Mouse (Mus musculus): ENCODE results near the gene H2afj. TPM values are rescaled to one million over a fixed set of nuclear protein-coding genes. Genes with fewer than 3 reads are reported as not detected.

Gene H2afj
- polyA plus RNA-seq, 1 experiment: 309 TPM

DNA sequence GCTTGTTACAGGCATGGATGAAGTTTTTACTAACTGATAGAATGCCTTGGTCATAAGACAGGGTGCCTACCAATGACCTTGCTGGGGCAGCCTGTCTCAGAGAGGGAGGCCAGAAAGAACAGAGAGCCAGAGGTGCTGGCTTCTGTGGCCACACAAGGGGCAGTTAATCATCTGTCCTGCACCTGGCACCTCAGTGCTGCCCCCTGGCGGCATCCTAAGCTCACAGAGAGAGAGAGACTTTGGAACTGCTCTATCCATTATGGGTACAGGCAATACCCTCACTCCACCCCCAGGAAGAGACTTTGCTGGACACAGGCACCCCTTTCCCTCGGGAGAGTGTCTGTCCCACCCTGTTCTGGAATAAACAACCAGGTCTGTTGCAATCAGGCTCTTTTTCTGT lies 39.7 kb downstream of the H2afj start:
- WGBS: 39% methylated on average over 2 of the region's 2 CpGs
- DNase-seq: peak; percentile 63

DNA sequence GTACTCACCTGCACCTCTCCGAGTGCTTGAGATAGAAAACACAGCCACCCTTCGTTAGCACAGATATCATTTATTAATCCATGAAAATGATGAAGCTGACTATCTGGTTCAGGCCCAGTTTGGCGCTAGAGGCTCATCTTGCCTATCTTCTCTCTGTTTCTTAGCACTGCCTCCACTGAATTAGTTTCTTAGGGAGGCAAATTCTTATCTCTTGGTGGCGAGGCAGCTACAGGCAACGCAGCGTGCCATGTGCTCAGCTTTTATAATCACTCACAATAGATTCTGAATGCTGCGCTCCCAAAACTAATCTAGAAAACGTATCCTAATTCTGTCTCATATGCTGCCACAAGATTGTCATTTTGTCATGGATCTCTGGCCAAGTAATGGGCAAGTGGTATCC lies 40.4 kb downstream of the H2afj start:
- no peaks in the 10 kb centered on the region for H3K36me3 ChIP-seq (ENCODE audit: control insufficient read depth, insufficient read depth, low read length)
- H3K27ac ChIP-seq (ENCODE audit: control insufficient read depth, insufficient read depth, low read length): no peak overlapping the region
- TF ChIP-seq POLR2A (IDR thresholded peaks at IDR 0.05; ENCODE audit: control insufficient read depth, extremely low read depth, insufficient read depth, low read length, poor library complexity) (no peak), CTCF (IDR thresholded peaks at IDR 0.05; ENCODE audit: borderline replicate concordance, control insufficient read depth, extremely low read depth, insufficient read depth, low read length, poor library complexity) (no peak)
- WGBS: 96% methylated on average over 8 of the region's 8 CpGs
- DNase-seq: no peak
- H3K4me3 ChIP-seq (ENCODE audit: control insufficient read depth, insufficient read depth, low read length): no peak overlapping the region
- peaks cover 24% of the 10 kb centered on the region for H3K4me1 ChIP-seq (replicated peaks; ENCODE audit: control insufficient read depth, insufficient read depth, low read length)
- no peaks in the 10 kb centered on the region for H3K27me3 ChIP-seq (ENCODE audit: control insufficient read depth, insufficient read depth, low read length)

More for the DNA sequence above, 39.7 kb downstream of the H2afj start:
- no peaks in the 10 kb centered on the region for H3K36me3 ChIP-seq (ENCODE audit: control insufficient read depth, insufficient read depth, low read length)
- no peak overlapping the region for H3K4me3 ChIP-seq (ENCODE audit: control insufficient read depth, insufficient read depth, low read length)
- no peak overlapping the region for H3K27ac ChIP-seq (ENCODE audit: control insufficient read depth, insufficient read depth, low read length)
- peaks cover 22% of the 10 kb centered on the region for H3K4me1 ChIP-seq (replicated peaks; ENCODE audit: control insufficient read depth, insufficient read depth, low read length)
- no peaks in the 10 kb centered on the region for H3K27me3 ChIP-seq (ENCODE audit: control insufficient read depth, insufficient read depth, low read length)
- TF ChIP-seq CTCF (IDR thresholded peaks at IDR 0.05; ENCODE audit: borderline replicate concordance, control insufficient read depth, extremely low read depth, insufficient read depth, low read length, poor library complexity): peak; percentile 84; the same call in 1 of the 2 replicates
- TF ChIP-seq POLR2A (IDR thresholded peaks at IDR 0.05; ENCODE audit: control insufficient read depth, extremely low read depth, insufficient read depth, low read length, poor library complexity): no peak

DNA sequence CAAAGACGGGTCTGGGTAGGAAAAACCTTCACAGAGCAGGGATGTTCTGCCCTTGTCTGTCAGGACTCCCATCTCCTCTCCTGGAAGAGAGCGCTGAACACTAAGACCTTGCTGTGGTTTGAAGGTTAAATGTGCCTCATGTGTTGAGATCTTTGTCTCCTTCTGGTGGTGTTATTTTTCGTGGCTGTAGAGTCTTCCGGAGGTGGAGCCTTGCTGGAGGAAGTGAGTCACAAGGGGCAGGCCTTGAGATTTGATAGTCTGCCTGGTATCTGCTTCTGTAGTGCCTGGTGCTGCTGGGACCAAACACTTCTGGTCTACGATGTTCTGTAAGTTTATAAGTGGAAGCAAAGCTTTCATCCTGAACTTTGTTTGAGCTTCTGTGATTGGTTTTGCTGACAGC lies 40.9 kb downstream of the H2afj start:
- WGBS: 80% methylated on average over 5 of the region's 5 CpGs
- H3K4me3 ChIP-seq (ENCODE audit: control insufficient read depth, insufficient read depth, low read length): no peak overlapping the region
- no peaks in the 10 kb centered on the region for H3K36me3 ChIP-seq (ENCODE audit: control insufficient read depth, insufficient read depth, low read length)
- no peaks in the 10 kb centered on the region for H3K27me3 ChIP-seq (ENCODE audit: control insufficient read depth, insufficient read depth, low read length)
- peaks cover 26% of the 10 kb centered on the region for H3K4me1 ChIP-seq (replicated peaks; ENCODE audit: control insufficient read depth, insufficient read depth, low read length)
- no peak for DNase-seq
- H3K27ac ChIP-seq (ENCODE audit: control insufficient read depth, insufficient read depth, low read length): no peak overlapping the region
- TF ChIP-seq CTCF (IDR thresholded peaks at IDR 0.05; ENCODE audit: borderline replicate concordance, control insufficient read depth, extremely low read depth, insufficient read depth, low read length, poor library complexity) (no peak), POLR2A (IDR thresholded peaks at IDR 0.05; ENCODE audit: control insufficient read depth, extremely low read depth, insufficient read depth, low read length, poor library complexity) (no peak)

DNA sequence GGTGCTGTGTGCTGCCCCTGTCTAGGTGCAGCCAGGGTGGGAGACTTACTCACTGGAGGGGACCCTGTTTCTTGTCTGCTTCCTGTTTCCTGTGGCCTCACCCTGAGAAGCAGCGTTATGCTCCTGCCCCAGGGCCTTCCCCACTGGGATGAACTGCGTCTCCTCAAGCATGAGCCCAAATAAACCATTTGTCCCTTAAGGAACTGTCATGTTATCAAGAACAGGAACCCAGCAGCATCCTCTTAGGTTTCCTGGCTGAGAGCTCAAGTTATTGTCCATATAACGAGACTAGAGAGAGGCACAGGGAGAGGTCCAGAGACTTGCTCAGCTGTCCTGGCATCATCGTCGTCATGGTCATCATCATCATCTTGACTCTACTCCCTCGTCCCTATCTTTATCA lies 42.2 kb downstream of the H2afj start:
- 75% methylated on average over 6 of the region's 6 CpGs for whole genome bisulfite sequencing
- Histone ChIP-seq H3K4me3 (ENCODE audit: control insufficient read depth, insufficient read depth, low read length) (no peak overlapping the region), H3K27ac (ENCODE audit: control insufficient read depth, insufficient read depth, low read length) (no peak overlapping the region), H3K27me3 (ENCODE audit: control insufficient read depth, insufficient read depth, low read length) (no peaks in the 10 kb centered on the region), H3K4me1 (replicated peaks; ENCODE audit: control insufficient read depth, insufficient read depth, low read length) (peaks cover 34% of the 10 kb centered on the region), H3K36me3 (ENCODE audit: control insufficient read depth, insufficient read depth, low read length) (no peaks in the 10 kb centered on the region)
- TF ChIP-seq CTCF (IDR thresholded peaks at IDR 0.05; ENCODE audit: borderline replicate concordance, control insufficient read depth, extremely low read depth, insufficient read depth, low read length, poor library complexity) (no peak), POLR2A (IDR thresholded peaks at IDR 0.05; ENCODE audit: control insufficient read depth, extremely low read depth, insufficient read depth, low read length, poor library complexity) (no peak)
- no peak for DNase-seq

DNA sequence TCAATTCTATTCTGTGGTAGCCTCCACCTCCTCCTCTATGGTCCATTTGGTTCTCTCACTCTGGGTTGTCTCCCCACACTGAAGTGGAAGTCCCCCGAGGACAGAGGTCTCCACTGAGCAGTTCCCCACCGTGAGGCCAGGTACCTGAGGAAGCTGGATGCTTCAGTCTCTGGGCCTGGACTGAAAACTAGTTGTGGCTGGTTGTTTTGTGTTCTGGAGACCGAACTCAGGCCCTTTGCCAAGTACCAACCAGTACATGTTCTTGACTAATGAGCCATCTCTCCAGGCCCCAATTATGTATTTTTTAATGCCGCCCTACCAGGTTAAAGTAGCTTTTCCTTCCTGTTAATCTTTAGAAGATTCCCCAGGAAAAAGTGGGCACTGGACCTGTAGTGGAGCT lies 44.3 kb downstream of the H2afj start:
- TF ChIP-seq POLR2A (IDR thresholded peaks at IDR 0.05; ENCODE audit: control insufficient read depth, extremely low read depth, insufficient read depth, low read length, poor library complexity) (no peak), CTCF (IDR thresholded peaks at IDR 0.05; ENCODE audit: borderline replicate concordance, control insufficient read depth, extremely low read depth, insufficient read depth, low read length, poor library complexity) (no peak)
- 72% methylated on average over 4 of the region's 4 CpGs for WGBS
- DNase-seq: no peak

GRCm38 (mm10) chr6:136852762-136853161 lies 44.7 kb downstream of the H2afj start:
- no peak for TF ChIP-seq POLR2A (IDR thresholded peaks at IDR 0.05; ENCODE audit: control insufficient read depth, extremely low read depth, insufficient read depth, low read length, poor library complexity)
- TF ChIP-seq CTCF (IDR thresholded peaks at IDR 0.05; ENCODE audit: borderline replicate concordance, control insufficient read depth, extremely low read depth, insufficient read depth, low read length, poor library complexity): no peak
- Histone ChIP-seq H3K27ac (ENCODE audit: control insufficient read depth, insufficient read depth, low read length) (peak overlapping the region; percentile 54), H3K4me3 (ENCODE audit: control insufficient read depth, insufficient read depth, low read length) (no peak overlapping the region), H3K36me3 (ENCODE audit: control insufficient read depth, insufficient read depth, low read length) (no peaks in the 10 kb centered on the region), H3K4me1 (replicated peaks; ENCODE audit: control insufficient read depth, insufficient read depth, low read length) (peaks cover 52% of the 10 kb centered on the region), H3K27me3 (ENCODE audit: control insufficient read depth, insufficient read depth, low read length) (no peaks in the 10 kb centered on the region)
- peak; percentile 42 for DNase-seq
- 28% methylated on average over 3 of the region's 3 CpGs for WGBS

More for the DNA sequence above, 44.3 kb downstream of the H2afj start:
- H3K36me3 ChIP-seq (ENCODE audit: control insufficient read depth, insufficient read depth, low read length): no peaks in the 10 kb centered on the region
- no peaks in the 10 kb centered on the region for H3K27me3 ChIP-seq (ENCODE audit: control insufficient read depth, insufficient read depth, low read length)
- H3K4me3 ChIP-seq (ENCODE audit: control insufficient read depth, insufficient read depth, low read length): no peak overlapping the region
- peaks cover 48% of the 10 kb centered on the region for H3K4me1 ChIP-seq (replicated peaks; ENCODE audit: control insufficient read depth, insufficient read depth, low read length)
- H3K27ac ChIP-seq (ENCODE audit: control insufficient read depth, insufficient read depth, low read length): peak overlapping the region; percentile 54

GRCm38 (mm10) chr6:136854361-136854781 lies 46.3 kb downstream of the H2afj start:
- peak; percentile 69 for DNase-seq
- H3K4me1 ChIP-seq (replicated peaks; ENCODE audit: control insufficient read depth, insufficient read depth, low read length): peaks cover 53% of the 10 kb centered on the region
- peak overlapping the region; percentile 28 for H3K4me3 ChIP-seq (ENCODE audit: control insufficient read depth, insufficient read depth, low read length)
- no peaks in the 10 kb centered on the region for H3K27me3 ChIP-seq (ENCODE audit: control insufficient read depth, insufficient read depth, low read length)
- 7% methylated on average over 11 of the region's 11 CpGs for WGBS
- TF ChIP-seq CTCF (IDR thresholded peaks at IDR 0.05; ENCODE audit: borderline replicate concordance, control insufficient read depth, extremely low read depth, insufficient read depth, low read length, poor library complexity) (no peak), POLR2A (IDR thresholded peaks at IDR 0.05; ENCODE audit: control insufficient read depth, extremely low read depth, insufficient read depth, low read length, poor library complexity) (peak; percentile 39; the same call in 1 of the 2 replicates)
- peak overlapping the region; percentile 100 for H3K27ac ChIP-seq (ENCODE audit: control insufficient read depth, insufficient read depth, low read length)
- no peaks in the 10 kb centered on the region for H3K36me3 ChIP-seq (ENCODE audit: control insufficient read depth, insufficient read depth, low read length)

Data from thymus, adult 2 months (tissue).